Mouse (Mus musculus): ENCODE measurements around the gene Cks1b. TPM values are rescaled to one million over a fixed set of nuclear protein-coding genes. Genes with fewer than 3 reads are reported as not detected.
A peak's percentile ranks its signal among the peaks of the same experiment; 100 is the strongest.

The Cks1b gene
- 10 to 100 TPM in 1 of 2 experiments, 1 to 10 TPM in 1; 7.9 to 14.4 TPM for total RNA-seq (2021)
- long read RNA-seq, experiment 1, transcript Cks1b-201 (3 exons, 849 nt): major isoform, 8 of 11 reads
- long read RNA-seq, experiment 1, partial matches to known transcripts: 2 of 11 reads
- long read RNA-seq, experiment 1, other reads (novel, unspliced or antisense): 0 of 11 reads
- long read RNA-seq, experiment 2, transcript Cks1b-201 (3 exons, 849 nt): major isoform, 6 of 8 reads
- long read RNA-seq, experiment 2, partial matches to known transcripts: 2 of 8 reads
- long read RNA-seq, experiment 2, other reads (novel, unspliced or antisense): 0 of 8 reads

DNA sequence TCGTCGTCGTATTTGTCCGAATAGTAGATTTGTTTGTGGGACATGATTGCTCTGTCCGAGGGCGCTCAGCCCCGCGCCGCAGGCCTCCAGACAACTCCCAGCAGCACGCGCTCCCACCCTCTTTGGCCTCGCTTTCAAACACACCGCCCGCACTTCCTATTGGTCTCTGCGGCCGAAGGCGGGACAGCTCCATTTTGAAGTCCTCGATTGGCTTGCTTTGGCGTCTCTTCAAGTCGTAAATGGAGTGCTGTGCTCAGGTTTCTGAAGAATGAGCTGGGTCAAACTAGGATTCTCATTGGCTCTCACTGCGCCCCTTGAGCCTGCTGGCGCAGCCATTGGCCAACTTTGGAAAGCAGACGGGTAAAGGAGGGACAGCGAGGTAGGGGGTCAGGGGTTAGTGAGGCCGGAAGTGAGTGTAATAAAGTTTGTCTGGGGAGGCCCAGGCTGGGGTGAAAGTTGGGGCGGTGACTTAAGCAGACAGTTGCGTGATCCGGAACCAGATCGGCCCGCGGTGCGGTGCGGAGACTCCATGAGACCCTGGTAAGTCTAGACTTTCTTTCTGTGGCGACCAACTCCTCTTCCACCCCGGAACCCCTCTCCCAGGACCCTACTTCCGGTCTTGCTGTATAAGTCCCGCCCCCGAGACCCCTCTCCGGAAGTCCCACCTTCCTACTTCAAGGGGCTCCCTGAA, at the start of gene Cks1b, which contains the start of gene Shc1:
TSS of gene Cks1b (minus strand) at position 214 of the 691 bp plus-strand sequence.
TSS of gene Shc1 (plus strand) at position 274 of the 691 bp plus-strand sequence.
- peak; percentile 90 to 92 for DNase-seq
- intact Hi-C loops (cut with DNase I): no loop called here

DNA sequence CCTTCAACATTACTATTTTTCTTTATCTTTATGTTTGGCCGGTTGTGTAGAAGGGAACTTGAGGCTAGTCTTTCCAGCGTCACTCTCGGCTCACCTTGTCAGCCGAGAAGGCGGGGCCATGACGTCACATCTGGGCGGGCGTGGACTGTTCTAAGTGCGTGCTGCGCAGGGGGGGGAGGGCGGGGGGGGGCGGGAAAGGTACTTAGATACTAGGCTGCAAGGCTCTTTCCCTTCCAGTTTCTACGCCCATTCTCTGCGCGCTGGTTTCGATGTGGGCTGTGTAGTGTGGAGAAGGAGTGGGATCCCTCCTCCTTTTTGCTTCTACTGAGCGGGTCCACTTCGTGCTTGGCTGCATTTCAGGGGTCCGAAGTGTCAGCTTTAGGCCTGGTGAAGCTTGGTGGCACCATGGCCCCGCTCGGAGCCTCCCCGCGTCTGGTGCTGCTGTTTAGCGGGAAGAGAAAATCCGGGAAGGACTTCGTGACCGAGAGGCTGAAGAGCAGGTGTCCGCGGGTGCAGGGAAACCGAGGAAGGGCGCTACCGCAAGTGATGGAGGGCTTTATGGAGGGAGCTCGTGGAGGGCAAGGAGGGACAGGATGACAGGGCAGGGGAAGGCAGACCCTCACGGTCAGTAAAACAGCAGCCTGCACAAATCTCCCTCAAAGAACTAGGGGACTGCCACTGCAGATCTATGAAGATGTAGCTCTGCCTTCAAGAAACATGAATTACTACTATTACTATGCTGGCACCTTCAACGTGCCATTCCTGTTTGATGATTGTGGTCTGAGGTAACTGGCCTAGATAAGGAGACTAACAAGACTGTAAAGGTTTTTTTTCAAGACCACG, 41.0 kb upstream of the Cks1b start:
- intact Hi-C loops (cut with DNase I): loop anchor here (5.0 kb wide), 1 partner anchor 228 kb away; no protein-coding TSS in a partner anchor
- DNase-seq: peak; percentile 91 to 94

DNA sequence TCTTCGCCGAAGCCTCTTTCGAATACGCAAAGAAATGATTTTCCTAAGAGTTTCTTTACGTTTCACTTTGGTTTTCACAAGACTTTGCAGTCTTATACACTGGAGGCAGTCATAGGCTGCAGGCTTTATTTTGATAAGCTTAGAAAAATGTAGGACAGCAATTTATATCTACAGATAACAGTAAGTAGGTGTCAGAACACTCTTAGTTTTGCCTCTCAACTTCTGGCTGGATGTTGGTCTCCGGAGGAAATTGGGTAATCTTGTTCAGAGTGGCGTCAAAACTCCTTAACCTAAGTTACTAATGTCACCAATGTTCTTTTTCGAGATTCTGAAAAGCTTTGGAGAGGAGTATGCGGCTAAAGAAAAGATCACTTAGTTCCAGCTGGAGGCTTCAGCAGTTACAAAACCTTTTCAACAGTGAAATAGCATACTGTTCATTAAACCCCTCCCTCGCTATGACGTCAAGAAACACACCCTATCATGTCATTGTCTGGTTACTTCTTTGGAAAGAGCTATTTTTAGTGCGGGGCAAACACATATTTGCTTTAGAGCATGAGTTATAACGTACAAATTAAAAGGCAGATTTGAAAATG, 40.3 kb upstream of the Cks1b start:
- DNase-seq: peak in 1 of 2 experiments; percentile 17
- intact Hi-C loops (cut with DNase I): loop anchor here (5.0 kb wide), 1 partner anchor 229 kb away; no protein-coding TSS in a partner anchor

DNA sequence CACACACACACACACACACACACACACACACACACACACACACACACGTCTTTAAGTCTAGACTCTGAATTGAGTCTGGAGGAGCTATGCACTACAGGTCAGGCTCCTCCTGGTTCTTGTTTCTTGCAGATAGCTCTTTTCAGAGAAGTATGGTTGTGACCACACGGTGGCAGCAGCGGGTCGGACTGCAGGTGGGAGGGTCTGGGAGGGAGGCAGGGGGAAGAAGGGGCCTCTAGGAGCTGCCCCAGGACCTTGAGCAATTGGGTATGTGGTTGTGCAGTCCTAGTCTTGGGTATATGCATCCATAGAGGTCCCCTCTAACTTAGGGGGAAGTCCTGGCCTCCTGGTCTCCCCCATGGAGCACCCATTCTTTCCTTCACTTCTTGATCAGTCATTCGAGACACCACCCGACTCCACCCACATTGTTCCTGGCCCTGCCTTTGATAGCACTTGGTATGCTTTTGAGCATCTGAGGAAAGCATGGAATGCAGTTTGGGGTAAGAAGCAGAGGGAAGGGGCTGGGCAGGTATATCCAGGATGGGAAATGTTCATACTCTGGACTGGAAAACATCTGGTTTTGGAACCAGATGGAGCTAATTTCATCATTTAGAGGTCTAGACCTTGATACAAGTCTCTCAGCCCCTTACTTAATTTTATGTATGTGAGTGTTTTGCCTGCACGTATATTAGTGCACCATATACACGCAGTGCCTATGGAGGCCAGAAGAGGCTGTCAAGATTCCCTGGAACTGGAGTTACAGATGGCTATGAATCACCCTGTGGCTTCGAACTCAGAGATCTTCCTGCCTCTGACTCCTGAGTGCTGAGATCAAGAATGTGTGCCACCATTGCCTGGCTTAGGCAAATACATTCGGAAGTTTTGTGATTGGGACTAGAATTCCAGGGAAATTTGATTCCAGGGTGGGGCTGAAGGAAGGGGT, 38.8 kb upstream of the Cks1b start:
- intact Hi-C loops (cut with DNase I): loop anchor here (5.0 kb wide), 1 partner anchor 230 kb away; no protein-coding TSS in a partner anchor
- DNase-seq: peak; percentile 73 to 79

DNA sequence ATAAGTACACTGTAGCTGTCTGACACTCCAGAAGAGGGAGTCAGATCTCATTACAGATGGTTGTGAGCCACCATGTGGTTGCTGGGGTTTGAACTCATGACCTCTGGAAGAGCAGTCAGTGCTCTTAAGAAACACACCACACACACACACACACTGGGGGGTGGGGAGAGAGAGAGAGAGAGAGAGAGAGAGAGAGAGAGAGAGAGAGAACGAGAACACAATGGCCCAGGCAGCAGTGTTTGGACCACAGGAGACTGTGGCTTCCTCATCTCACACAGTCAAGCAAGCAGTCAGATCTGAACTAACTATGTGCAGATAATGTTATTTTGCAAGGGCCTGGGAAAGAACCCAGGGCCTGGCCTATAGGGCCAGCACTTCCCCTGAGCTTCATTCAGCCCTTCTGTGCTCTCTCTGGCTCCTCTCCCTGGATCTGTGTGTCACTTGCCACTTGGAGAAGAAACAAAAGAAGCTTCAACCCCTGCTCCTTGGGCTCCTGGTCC, 37.7 kb upstream of the Cks1b start:
- intact Hi-C loops (cut with DNase I): loop anchor here (5.0 kb wide), 1 partner anchor 231 kb away; no protein-coding TSS in a partner anchor
- no peak for DNase-seq

DNA sequence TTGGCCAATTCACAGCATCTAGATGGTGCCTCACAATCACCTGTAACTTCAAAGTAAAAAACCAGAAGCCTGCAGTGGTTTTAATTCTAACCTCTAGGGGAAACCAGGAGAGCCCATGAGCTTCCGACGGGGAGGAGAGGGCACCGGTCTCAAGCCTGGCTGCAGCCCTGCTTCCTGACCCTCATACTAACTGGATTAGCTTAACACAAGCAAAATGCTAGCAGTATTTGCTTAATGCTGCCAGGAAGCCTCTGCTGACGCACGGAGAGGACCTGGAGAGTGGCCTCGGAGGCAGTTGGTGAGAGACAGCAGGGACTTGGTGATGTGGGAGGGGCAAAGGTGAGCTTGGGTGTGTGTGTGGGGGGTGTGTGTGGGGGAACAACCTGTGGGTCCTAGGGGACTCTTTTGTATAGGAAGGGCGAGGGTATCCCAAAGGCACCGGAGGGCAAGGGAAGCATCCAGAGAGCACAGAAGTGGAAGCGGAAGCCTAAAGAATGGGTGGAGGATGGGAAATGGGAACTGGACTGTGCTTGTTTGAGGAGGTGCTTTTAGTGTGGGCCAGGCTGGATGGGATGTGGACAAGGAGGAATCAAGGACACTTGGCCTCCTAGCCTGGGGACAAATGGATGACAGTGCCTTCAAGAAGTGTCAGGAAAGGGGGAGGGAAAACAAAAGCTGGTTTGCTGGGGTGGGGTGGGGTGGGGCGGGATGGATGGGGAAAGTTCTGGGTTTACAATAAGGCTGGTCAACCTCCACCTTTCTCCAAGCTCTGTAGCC, 36.4 kb upstream of the Cks1b start, which contains the start of gene Pmvk:
TSS of gene Pmvk (plus strand) at position 141 of the 777 bp plus-strand sequence.
- intact Hi-C loops (cut with DNase I): loop anchor here (5.0 kb wide), 2 partner anchors 33 to 233 kb away; no protein-coding TSS in a partner anchor
- DNase-seq: no peak

DNA sequence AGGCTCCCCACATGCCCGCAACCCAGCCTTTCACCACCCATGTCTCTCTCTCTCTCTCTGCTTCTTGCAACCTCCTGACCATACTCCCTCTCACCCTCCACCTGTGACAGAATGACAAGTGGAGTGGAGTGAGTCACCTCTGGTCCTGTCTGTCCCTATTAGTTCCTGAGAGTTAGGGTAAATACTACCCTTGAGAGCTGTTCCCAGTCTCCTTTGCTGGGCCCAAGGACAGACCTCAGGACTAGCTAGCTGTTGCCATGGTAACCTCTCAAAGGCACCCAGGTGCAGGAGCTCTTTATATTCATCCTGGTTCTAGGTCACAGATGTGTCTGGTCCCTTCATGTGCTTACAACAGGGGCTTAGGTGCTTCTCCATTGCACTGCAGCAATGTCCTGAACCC, 33.7 kb upstream of the Cks1b start:
- DNase-seq: no peak
- intact Hi-C loops (cut with DNase I): loop anchor here (5.0 kb wide), 1 partner anchor 35 kb away; no protein-coding TSS in a partner anchor

DNA sequence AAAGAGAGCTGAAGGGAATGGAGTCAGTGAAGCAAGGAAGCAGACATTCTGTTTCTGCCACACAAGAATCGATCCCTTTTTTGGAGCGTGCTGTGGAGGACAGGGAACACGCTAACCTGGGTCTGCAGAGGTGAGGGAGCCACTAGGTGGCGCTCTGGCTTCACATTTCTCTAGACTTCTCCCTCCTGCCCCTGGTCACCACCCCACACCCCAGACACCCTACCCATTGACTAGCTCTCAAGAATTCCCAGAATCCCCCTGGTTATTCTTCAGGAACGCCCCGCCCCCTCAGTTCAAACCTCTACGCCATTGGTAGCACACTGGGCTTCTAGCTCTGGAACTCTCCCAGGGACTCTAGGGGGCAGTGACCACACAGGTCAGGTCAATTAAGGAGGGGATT, 31.4 kb upstream of the Cks1b start:
- intact Hi-C loops (cut with DNase I): loop anchor here (2.0 kb wide), 1 partner anchor 53 kb away; no protein-coding TSS in a partner anchor
- DNase-seq: peak; percentile 76 to 80

DNA sequence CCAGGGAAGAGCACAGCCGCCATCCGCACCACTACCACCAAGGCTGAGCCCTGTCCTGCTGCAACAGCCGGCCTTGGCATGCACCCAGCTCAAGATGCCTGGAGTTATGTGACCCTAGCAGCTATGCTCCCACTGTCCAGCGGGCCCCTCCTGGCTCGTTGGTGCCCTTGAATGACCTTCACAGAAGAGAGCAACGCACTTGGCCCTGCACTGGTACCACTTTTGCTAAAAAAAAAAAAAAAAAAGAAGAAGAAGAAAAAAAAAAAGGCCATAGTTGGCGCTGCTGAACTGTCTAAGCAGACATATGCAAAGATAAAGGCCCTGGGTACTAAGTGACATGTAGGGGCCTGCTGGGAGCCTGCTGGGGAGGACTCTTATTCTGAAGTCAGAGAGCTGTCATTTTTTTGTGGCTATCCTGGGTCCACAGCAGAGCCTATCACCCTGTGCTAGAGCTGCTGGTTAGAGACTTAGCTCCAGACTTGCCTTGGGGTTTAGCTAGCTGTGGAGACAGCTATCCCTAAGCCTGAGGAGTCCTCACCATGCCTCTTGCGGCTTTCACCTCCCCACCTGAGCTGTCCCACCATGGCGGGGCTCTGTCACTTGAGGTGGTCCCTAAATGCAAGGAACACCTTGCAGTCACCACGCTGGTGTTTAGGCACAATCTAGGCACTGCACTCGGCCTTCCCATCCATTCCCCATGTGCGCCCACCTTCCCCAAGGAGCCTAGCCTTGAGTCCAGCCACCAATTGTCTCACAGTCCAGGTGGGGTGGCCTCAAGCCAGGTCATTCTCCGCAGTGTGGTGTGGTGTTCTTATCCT, 30.7 kb upstream of the Cks1b start:
- peak; percentile 64 to 66 for DNase-seq
- intact Hi-C loops (cut with DNase I): loop anchor here (2.0 kb wide), 1 partner anchor 52 kb away; no protein-coding TSS in a partner anchor

DNA sequence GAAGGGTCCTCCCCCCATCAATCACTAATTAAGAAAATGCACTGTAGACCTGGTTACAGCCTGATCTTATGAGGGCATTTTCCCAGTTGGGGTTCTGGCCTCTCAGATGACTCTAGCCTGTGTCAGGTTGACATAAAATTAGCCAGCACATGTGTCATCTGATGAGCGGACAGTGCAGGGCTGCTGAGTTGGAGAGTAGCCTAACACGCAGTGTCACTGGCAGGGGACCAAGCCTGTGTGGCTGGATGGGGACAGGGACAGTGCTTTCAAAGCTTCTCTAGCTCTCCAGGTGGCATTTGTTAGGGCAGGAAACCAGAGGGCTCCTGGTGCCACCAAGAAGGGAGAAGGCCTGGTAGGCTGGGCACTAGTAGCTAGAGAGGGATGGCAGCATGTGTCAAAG, 22.5 kb upstream of the Cks1b start:
- intact Hi-C loops (cut with DNase I): no loop called here
- DNase-seq: no peak

DNA sequence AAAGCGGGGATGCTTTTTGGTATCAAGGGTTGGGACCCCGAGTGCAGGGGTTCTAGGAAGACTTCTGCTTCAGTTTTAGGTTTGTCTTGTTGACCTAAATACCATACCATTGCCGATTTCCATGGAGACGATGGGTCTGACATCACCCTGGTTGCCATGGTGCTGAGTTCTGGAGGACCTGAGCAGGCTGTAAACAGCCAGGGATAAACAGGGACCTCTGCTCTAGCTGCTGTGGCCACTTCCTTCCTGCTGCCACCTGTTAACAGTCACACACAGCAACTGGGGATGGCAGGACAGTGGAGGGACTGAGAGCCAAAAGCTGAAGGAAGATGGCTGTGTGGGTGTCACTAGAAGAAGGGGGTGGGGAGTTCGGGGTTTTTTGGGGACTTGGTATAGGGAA, 19.1 kb upstream of the Cks1b start:
- intact Hi-C loops (cut with DNase I): no loop called here
- DNase-seq: peak in 1 of 2 experiments; percentile 26

DNA sequence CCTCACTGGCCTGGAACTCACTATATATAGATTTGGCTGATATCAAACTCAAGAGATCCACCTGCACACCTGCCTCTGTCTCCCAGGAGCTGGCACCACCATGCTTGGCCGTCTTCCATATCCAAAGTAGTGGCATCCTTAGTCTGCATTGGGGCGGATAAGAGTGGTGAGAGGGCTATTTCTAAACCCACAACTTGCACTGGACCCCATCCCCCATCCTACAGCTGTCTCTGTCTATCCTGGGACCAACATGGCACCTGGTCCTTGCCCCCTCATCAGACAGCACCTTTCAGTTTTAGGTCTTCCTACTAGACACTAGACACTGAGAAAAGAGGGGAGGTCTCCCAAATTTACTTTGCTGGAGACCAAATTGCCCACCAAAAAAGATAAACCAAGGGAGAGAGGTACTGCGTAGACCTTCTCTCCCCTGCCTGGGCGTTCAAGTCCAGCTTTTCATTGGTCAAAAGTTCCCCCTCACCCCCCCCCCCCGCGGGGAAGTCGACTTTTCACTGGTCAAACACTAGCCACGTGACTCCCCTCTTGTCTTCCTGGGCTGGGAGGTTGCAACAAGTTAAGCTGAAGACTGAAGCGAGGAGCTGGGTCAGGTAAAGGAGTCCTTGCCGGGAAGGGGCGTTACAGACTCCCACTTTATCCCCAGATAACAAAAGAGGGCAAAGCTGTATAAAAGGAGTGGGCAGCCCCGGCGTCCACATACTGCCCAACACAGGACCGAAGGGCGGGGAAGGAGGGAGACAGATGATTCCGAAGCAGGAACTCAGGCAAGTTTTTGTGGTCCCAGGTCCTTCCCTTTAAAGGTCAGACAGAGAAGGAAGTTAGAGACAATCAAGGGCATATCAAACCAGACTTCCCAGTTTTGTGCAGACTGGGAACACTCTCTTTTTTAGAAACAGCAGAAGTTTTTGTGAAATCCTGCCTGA, 18.3 kb upstream of the Cks1b start, which contains the start of gene Pbxip1:
TSS of gene Pbxip1 (plus strand) at position 531 of the 938 bp plus-strand sequence.
- DNase-seq: peak; percentile 62 to 65
- intact Hi-C loops (cut with DNase I): no loop called here

DNA sequence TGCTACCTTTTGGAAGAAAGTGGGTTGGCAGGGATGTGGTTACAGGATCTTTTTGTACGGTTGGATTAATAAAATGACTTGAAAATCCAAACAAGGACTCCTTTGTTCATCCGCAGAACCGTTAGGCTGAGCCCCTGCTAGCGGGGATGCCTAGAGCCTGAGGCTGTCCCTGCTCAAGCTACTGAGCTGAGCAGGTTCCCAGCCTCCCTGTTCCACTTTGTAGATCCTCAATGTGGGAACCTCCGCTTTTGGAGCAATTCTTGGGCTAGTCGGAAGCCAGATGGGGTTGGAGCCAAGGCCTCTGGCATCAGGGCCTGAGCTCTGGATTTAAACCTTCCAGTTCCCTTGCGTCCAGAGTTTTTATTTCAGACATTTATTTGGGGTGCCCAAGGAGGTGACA, 16.9 kb upstream of the Cks1b start:
- no peak for DNase-seq
- intact Hi-C loops (cut with DNase I): no loop called here

DNA sequence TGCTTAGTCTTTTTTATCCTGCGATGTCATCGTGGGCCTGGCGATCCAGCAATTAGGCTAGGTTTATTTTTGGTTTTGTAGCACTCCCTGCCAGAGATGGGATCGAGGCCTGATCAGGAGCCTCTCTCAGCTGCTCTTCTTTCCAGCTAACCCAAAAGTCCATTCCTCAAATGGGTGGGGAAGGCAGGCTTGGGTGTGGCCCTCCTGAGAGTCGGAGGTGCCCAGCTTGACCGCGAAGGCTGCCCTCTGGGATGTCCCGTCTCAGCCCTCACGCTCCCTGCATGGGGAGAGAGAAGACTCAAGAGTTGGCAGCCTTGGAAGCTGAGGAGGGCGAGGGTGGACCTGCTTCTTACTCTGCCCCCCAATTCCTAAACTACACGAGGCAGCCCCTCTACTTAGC, 16.3 kb upstream of the Cks1b start:
- intact Hi-C loops (cut with DNase I): no loop called here
- DNase-seq: no peak

DNA sequence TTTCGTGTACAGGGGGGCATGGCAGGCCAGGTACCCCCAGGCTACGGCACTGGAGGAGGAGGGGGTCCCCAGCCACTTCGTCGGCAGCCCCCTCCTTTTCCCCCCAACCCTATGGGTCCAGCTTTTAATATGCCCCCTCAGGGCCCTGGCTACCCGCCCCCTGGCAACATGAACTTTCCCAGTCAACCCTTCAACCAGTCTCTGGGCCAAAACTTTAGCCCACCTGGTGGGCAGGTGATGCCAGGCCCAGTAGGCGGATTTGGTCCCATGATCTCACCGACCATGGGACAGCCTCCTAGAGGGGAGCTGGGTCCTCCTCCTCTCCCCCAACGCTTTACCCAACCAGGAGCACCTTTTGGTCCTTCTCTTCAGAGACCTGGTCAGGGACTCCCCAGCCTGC, 14.4 kb upstream of the Cks1b start:
- intact Hi-C loops (cut with DNase I): no loop called here
- DNase-seq: no peak
